Mouse (Mus musculus): ENCODE measurements around the gene Hivep3.

GRCm38 (mm10) chr4:120115516-120115915, 381.9 kb downstream of the Hivep3 start:
- no peak for TF ChIP-seq CTCF (IDR thresholded peaks at IDR 0.05; ENCODE audit: control insufficient read depth, insufficient read depth, insufficient read length)
- TF ChIP-seq CEBPB (IDR thresholded peaks at IDR 0.05; ENCODE audit: low read depth) = no peak
- no peak for TF ChIP-seq USF1 (IDR thresholded peaks at IDR 0.05; ENCODE audit: low read depth)
